Mouse (Mus musculus) hindbrain, embryonic 11.5 days (tissue): ENCODE measurements at regions not wholly inside any gene's neighbourhood (a gene's known extent, or its start where the extent isn't known, plus 50 kb on each side); places are given as distances from the start of the nearest gene placed in this dataset.
"Not testable (repeated sequence)": the region's sequence is repeated elsewhere in the genome, so short reads cannot be mapped to it uniquely, and the experiment has no call there.

Experiments
- ATAC-seq: fragments of 200-750 bp; cut with Nextera tagmentation; 2 replicates; pipeline ENCODE4 v1.8.0; 2017; ENCODE audit warnings: mild to moderate bottlenecking, moderate TSS enrichment, moderate library complexity; ENCODE audit not compliant: low FRiP score
- DNase-seq: peaks from one replicate; pipeline ENCODE4 v3.0.0-alpha.2; 2015; ENCODE audit warnings: low spot score
- H3K27ac ChIP-seq: fragments of 300-500 bp; sonication (generic); 2 replicates; pipeline ENCODE4 v1.5.1; 2014; ENCODE audit warnings: mild to moderate bottlenecking, low read depth, low read length
- H3K27me3 ChIP-seq: fragments of 300-500 bp; sonication (generic); 2 replicates; pipeline ENCODE4 v1.6.1; 2014; ENCODE audit warnings: mild to moderate bottlenecking, low read length, moderate library complexity, mixed read lengths; ENCODE audit not compliant: control insufficient read depth, insufficient read depth
- H3K36me3 ChIP-seq: fragments of 300-500 bp; sonication (generic); 2 replicates; pipeline ENCODE4 v1.6.1; 2014; ENCODE audit warnings: mild to moderate bottlenecking, low read length, moderate library complexity, mixed read lengths; ENCODE audit not compliant: control insufficient read depth, insufficient read depth
- H3K4me1 ChIP-seq: fragments of 300-500 bp; sonication (generic); replicated peaks from 2 replicates; pipeline ENCODE4 v1.6.1; 2014; ENCODE audit warnings: low read length, mixed read lengths; ENCODE audit not compliant: control insufficient read depth, insufficient read depth
- H3K4me2 ChIP-seq: fragments of 300-500 bp; sonication (generic); replicated peaks from 2 replicates; pipeline ENCODE4 v1.6.1; 2014; ENCODE audit warnings: mild to moderate bottlenecking, low read depth, low read length
- H3K4me3 ChIP-seq: fragments of 300-500 bp; sonication (generic); 2 replicates; pipeline ENCODE4 v1.5.1; 2014; ENCODE audit warnings: low read depth, low read length
- H3K9ac ChIP-seq: fragments of 300-500 bp; sonication (generic); 2 replicates; pipeline ENCODE4 v1.6.1; 2014; ENCODE audit warnings: low read depth, low read length
- H3K9me3 ChIP-seq: fragments of 300-500 bp; sonication (generic); 2 replicates; pipeline ENCODE4 v1.6.1; 2016; ENCODE audit warnings: low read length; ENCODE audit not compliant: control insufficient read depth
- WGBS: fragments of 180-500 bp; shearing (Covaris S2); extraction: QIAGEN DNeasy Blood & Tissue Kit; methylation state at CpG from one replicate; pipeline ENCODE4 v1.1.7; 2014; 5-methylcytosine and 5-hydroxymethylcytosine counted together

DNA sequence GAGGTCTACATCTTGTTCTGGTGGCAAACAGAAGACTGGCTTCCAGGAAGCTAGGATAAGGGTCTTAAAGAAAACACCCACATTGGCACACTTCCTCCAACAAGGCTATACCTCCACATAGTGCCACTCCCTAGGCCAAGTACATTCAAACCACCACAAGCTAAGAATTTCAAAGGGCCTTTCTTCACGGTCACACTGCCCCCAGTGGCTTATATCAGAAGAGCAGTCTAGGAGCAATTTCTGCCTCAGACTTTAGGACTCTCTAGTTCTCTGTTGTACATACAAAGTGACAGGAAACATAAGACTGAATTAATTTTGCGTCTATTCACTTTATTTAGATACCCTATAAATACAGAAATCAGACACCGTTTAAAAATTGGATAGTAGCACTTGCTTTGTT, 175.7 kb upstream of the Nwd2 start:
- no peak overlapping the region for H3K4me3 ChIP-seq
- no peaks in the 10 kb centered on the region for H3K36me3 ChIP-seq
- ATAC-seq (no peak), DNase-seq (peak; percentile 4)
- no peak overlapping the region for H3K27ac ChIP-seq
- H3K9ac ChIP-seq: no peak overlapping the region
- H3K9me3 ChIP-seq: no peaks in the 10 kb centered on the region
- H3K4me1 ChIP-seq: no peaks in the 10 kb centered on the region
- H3K27me3 ChIP-seq: no peaks in the 10 kb centered on the region
- H3K4me2 ChIP-seq: no peak overlapping the region
- 81% methylated on average over 3 of the region's 3 CpGs for WGBS

DNA sequence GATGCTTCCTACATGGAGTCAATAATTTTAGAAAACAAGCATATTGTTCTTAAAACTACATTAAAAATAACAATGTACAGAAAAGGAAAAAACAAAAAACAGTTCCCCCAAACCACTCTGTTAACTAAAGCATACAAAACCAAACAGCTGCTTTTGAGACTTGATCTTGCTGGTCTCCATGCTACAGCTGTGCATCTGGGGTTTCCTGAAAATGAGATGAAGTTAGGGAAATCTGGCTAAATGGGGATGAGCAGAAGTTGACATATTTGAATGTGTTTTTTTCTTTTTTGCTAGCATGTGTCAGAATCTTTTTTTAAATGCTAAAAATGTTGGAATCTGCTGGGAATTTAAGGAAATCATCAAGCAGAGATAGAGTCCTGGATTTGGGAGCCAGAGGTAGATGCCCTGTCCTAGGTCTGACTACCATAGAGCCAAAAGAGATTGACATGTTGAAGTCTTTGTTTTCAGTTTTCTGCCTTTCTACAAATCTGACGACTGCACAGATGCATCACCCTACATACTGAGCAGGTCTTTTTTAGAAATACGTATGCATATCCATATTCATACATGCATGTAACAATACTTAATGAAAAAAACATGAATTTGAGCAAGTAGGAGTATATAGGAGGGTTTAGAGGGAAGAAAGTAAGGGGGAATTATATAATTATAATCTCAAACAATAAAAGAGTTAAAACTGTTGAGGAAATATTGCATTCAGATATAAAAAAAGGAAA, 172.5 kb upstream of the Nwd2 start:
- ATAC-seq (no peak), DNase-seq (no peak)
- Histone ChIP-seq H3K9me3 (no peaks in the 10 kb centered on the region), H3K9ac (no peak overlapping the region), H3K4me2 (no peak overlapping the region), H3K4me3 (no peak overlapping the region), H3K4me1 (no peaks in the 10 kb centered on the region), H3K36me3 (no peaks in the 10 kb centered on the region), H3K27me3 (no peaks in the 10 kb centered on the region), H3K27ac (no peak overlapping the region)
- WGBS: 76% methylated on average over 2 of the region's 2 CpGs

DNA sequence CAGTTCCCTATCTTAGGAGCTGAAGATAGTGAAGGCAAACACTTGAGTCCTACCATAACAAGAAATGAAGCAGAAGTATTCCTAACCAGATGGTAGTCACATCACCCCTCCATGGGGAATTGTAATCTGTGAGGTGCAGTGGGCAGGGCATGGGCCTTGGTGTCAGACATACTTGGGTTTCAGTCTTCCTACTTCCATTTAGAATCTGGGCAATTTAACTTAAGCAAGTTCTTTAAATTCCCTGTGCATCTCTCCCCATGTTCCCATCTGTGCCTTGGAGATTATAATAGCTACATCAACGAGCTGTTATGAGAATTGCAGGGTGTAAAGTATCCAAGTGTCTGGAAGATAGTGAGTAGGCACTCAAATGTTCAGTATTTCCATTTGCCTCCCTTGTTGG, 149.9 kb upstream of the Nwd2 start:
- H3K36me3 ChIP-seq: no peaks in the 10 kb centered on the region
- DNase-seq: no peak
- no peak overlapping the region for H3K27ac ChIP-seq
- no peaks in the 10 kb centered on the region for H3K4me1 ChIP-seq
- no peaks in the 10 kb centered on the region for H3K27me3 ChIP-seq
- H3K9ac ChIP-seq: no peak overlapping the region
- WGBS: 69% methylated on average over 1 of the region's 1 CpGs
- no peak for ATAC-seq
- no peaks in the 10 kb centered on the region for H3K9me3 ChIP-seq
- no peak overlapping the region for H3K4me2 ChIP-seq
- H3K4me3 ChIP-seq: no peak overlapping the region

DNA sequence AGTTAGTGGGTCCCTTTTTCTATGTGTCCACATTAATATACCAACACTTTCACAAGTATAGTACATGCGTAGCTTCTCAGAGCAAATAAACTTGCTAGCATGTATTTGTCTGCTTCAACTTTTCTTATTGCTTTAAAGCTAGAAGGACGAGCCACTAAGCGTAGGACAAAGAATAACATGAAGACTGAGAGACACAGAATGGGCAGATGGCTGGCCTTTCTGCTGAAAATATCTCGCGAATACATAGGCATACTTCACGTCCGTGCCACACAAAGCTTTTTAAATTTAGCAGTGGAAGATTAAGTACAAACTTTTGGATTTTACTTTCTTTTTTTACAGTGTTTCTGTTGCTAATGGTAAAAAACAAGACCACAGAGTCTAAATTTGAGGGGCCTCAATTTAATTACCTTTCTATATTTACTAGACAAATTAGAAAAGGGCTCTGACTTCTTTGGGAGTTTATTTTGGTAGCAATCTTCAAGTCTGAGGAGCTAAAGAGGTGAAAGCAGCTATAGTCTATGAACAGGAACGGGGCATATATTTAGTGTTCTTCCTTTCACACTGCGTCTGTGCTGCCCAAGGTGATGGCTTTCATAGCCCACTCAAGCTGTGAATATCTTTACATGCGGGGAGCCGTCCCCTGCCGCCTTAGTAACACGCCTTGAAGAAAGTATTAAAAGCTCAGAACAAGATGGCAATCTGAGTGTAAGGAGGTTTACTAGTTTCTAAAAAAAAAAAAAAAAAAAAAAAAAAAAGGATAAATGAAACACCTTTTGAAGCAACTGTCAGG, 145.7 kb upstream of the Nwd2 start:
- no peak overlapping the region for H3K4me2 ChIP-seq
- 91% methylated on average over 13 of the region's 13 CpGs for WGBS
- no peaks in the 10 kb centered on the region for H3K4me1 ChIP-seq
- no peaks in the 10 kb centered on the region for H3K27me3 ChIP-seq
- H3K4me3 ChIP-seq: no peak overlapping the region
- no peak overlapping the region for H3K27ac ChIP-seq
- H3K9ac ChIP-seq: no peak overlapping the region
- H3K36me3 ChIP-seq: no peaks in the 10 kb centered on the region
- DNase-seq: no peak
- no peaks in the 10 kb centered on the region for H3K9me3 ChIP-seq
- no peak for ATAC-seq

DNA sequence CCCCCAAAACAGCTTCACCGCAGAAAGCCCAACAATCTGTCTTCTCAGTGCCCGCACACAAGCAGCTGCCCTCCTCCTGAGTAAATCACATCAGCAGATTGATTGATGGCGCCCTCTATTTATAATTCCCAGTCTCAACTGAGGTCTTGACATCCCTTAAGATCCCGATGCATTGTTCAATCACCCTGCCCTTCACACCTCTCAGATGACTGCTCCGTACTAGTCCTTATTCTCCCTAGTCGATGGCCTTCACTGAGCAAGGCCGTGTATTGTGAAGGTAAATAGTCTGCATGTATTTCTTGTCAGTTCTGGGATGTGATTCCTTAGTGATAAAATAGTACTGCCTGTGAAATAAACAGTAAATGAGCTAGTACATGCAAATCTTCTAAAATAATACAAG, 114.7 kb upstream of the Nwd2 start:
- ATAC-seq (peak; percentile 73), DNase-seq (peak; percentile 25)
- Histone ChIP-seq H3K27ac (no peak overlapping the region), H3K4me1 (no peaks in the 10 kb centered on the region), H3K4me3 (no peak overlapping the region), H3K9ac (no peak overlapping the region), H3K9me3 (no peaks in the 10 kb centered on the region), H3K36me3 (no peaks in the 10 kb centered on the region), H3K27me3 (no peaks in the 10 kb centered on the region), H3K4me2 (no peak overlapping the region)
- WGBS: 36% methylated on average over 7 of the region's 7 CpGs

DNA sequence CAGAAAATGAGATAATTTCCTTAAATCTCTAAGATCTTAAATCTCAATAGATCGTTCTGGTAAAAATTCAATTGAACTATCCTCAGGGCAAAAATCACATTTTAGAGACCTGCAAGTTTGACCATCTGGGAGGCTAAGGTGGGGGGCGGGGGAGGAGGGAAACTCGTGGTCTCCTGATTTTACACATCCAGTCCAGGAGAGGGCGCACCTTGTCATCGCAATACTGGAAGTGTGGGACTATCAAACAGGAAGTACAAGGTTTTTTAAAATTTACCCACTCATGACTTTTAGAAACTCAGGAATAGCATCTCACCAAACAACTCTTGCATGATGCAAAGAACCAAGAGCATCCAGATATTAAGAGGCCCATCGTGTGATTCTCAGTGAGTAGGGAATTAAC, 108.4 kb upstream of the Nwd2 start:
- no peaks in the 10 kb centered on the region for H3K27me3 ChIP-seq
- ATAC-seq: no peak
- no peak overlapping the region for H3K27ac ChIP-seq
- no peaks in the 10 kb centered on the region for H3K4me1 ChIP-seq
- no peak overlapping the region for H3K4me2 ChIP-seq
- 87% methylated on average over 6 of the region's 6 CpGs for WGBS
- H3K36me3 ChIP-seq: no peaks in the 10 kb centered on the region
- no peaks in the 10 kb centered on the region for H3K9me3 ChIP-seq
- no peak overlapping the region for H3K4me3 ChIP-seq
- no peak for DNase-seq
- H3K9ac ChIP-seq: no peak overlapping the region

DNA sequence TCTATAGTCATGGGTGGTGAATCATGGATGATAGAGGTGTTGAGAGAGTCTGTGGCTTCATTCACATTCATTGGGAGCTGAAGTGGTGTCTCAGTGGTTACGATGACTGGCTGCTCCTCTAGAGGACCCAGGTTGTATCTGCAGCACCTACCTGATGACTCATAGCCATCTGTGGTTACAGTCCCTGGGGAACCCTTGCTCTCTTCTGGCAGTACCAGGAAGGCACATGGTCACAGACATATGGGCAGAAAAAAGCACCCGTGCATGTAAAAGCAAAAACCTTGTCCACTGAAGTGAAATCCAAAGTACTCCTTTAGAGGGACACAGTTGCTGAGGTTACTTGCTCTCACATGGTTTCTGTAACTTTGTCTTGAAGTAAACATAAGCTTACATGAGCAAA, 103.4 kb upstream of the Nwd2 start:
- DNase-seq: no peak
- no peak overlapping the region for H3K4me2 ChIP-seq
- no peak overlapping the region for H3K4me3 ChIP-seq
- H3K9me3 ChIP-seq: no peaks in the 10 kb centered on the region
- no peak overlapping the region for H3K9ac ChIP-seq
- no peaks in the 10 kb centered on the region for H3K27me3 ChIP-seq
- H3K4me1 ChIP-seq: no peaks in the 10 kb centered on the region
- no peaks in the 10 kb centered on the region for H3K36me3 ChIP-seq
- no peak overlapping the region for H3K27ac ChIP-seq
- 90% methylated on average over 2 of the region's 2 CpGs for WGBS
- no peak for ATAC-seq

DNA sequence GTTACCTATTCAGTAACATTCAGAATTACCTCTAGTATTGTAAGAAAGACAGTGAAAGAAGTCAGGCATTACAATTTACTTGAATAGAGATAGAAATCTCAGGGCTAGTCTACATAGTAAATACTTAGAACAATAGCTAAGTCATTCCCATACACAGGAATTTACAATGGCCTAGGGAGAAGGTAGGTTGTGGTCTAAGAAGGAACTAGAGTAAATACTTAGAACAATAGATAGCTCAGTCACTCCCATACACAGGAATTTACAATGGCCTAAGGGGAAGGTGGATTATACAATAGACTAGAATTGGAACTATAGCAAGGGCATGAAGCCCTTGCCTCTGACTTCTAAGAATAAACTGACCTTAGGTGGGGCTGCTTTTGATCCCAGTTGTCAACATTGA, 83.0 kb upstream of the Nwd2 start:
- H3K27ac ChIP-seq, H3K4me1 ChIP-seq, H3K27me3 ChIP-seq, H3K9ac ChIP-seq, H3K4me3 ChIP-seq, ATAC-seq, DNase-seq, H3K36me3 ChIP-seq, H3K9me3 ChIP-seq, H3K4me2 ChIP-seq: not testable (repeated sequence)

DNA sequence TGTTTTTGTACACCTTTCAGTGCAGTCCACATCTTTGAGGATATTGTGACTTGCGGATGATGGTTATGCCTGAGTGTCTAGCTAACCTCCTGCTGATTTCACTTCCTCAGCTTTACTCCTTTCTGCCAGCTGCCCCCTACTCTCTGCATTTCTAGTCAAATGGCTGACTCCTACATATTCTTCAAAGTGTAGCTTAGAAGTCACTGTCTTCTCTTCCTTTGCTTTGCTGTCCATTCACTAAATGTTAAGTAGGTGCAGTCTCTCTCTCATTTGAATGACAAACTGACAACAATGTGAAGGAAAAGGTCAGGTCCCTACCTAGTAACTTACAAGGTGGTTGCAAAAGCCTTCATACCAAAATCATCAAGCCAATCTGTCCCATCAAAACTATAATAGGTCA, 73.5 kb upstream of the Nwd2 start:
- DNase-seq (no peak), ATAC-seq (no peak)
- 81% methylated on average over 1 of the region's 1 CpGs for WGBS
- Histone ChIP-seq H3K27ac (no peak overlapping the region), H3K27me3 (no peaks in the 10 kb centered on the region), H3K4me2 (no peak overlapping the region), H3K4me3 (no peak overlapping the region), H3K4me1 (no peaks in the 10 kb centered on the region), H3K9me3 (no peaks in the 10 kb centered on the region), H3K9ac (no peak overlapping the region), H3K36me3 (no peaks in the 10 kb centered on the region)
